Mouse (Mus musculus) gastrocnemius, adult 18-20 months (tissue): ENCODE measurements around the gene St6galnac3. TPM values are rescaled to one million over a fixed set of nuclear protein-coding genes. Genes with fewer than 3 reads are reported as not detected.

Experiments used
- DNase-seq: peaks from one replicate; pipeline ENCODE4 v3.0.0; 2021; ENCODE audit warnings: low spot score
- microRNA-seq: library from miRNA; unstranded; fragments of <30 nt; microRNA quantifications from one replicate; pipeline ENCODE4 v1.2.0, GENCODE M21; 2021
- total RNA-seq, 2 experiments: library from RNA; stranded (reverse); gene quantifications; 2 replicates each; pipeline ENCODE4 v1.2.3; 2021

The St6galnac3 gene
- total RNA-seq, 2 experiments from 2014 or later, result 1.5 to 2.9 TPM

- no peak for DNase-seq
Observed at GRCm38 (mm10) chr3:153169744-153170143, 555.2 kb downstream of the St6galnac3 start.

GRCm38 (mm10) chr3:153161676-153162075 lies 563.3 kb downstream of the St6galnac3 start:
- no peak for DNase-seq

- DNase-seq, result no peak
Observed at GRCm38 (mm10) chr3:153160683-153161082, 564.3 kb downstream of the St6galnac3 start.

- no peak for DNase-seq
Observed at GRCm38 (mm10) chr3:153148887-153149286, 576.1 kb downstream of the St6galnac3 start.

Small RNAs within 50 kb of the gene (microRNA-seq; reads per million reads assigned to microRNA genes)
- gene Gm27405, result not detected

Other genes starting within 250 kb of the St6galnac3 start
- not detected for gene Asb17, start 119.0 kb upstream of the St6galnac3 start, total RNA-seq
- gene Msh4, start 181.0 kb upstream of the St6galnac3 start, total RNA-seq, result under 1 TPM in 1 of 2 experiments, not detected in 1; 0.09 TPM
- gene Rabggtb, start 187.8 kb upstream of the St6galnac3 start, total RNA-seq, result 10 to 100 TPM; 51.9 to 61.6 TPM
- gene Acadm, start 219.5 kb upstream of the St6galnac3 start, total RNA-seq, result 100 to 1,000 TPM; 316 to 427 TPM
- under 1 TPM in 1 of 2 experiments, not detected in 1; 0.05 TPM for gene Slc44a5, start 248.3 kb upstream of the St6galnac3 start, total RNA-seq